Mouse (Mus musculus) kidney, postnatal 10 days (tissue): ENCODE data around the gene Gm10762.
"Not testable (repeated sequence)": the region's sequence is repeated elsewhere in the genome, so short reads cannot be mapped to it uniquely, and the experiment has no call there.

Experiments used
- DNase-seq: peaks from one replicate; pipeline ENCODE4 v3.0.0; 2021; ENCODE audit warnings: mixed read lengths

Gm10762 gene

GRCm38 (mm10) chr2:128967661-128968441 lies at the start of gene Gm10762:
TSS of gene Gm10762 (minus strand) at chr2:128967725.
- DNase-seq, result peak; percentile 90

GRCm38 (mm10) chr2:129008867-129009266 lies 41.3 kb upstream of the Gm10762 start:
- not testable (repeated sequence) for DNase-seq

GRCm38 (mm10) chr2:129006194-129006749 lies 38.7 kb upstream of the Gm10762 start:
- no peak for DNase-seq

- no peak for DNase-seq
Observed at GRCm38 (mm10) chr2:129004872-129005271, 37.3 kb upstream of the Gm10762 start.

- no peak for DNase-seq
Observed at GRCm38 (mm10) chr2:128984746-128985145, 17.2 kb upstream of the Gm10762 start.

GRCm38 (mm10) chr2:128975572-128975971 lies 8.0 kb upstream of the Gm10762 start:
- DNase-seq, result no peak

- no peak for DNase-seq
Observed at GRCm38 (mm10) chr2:128972301-128972700, 4.8 kb upstream of the Gm10762 start.

GRCm38 (mm10) chr2:128968475-128969083 lies 1.1 kb upstream of the Gm10762 start:
- DNase-seq, result no peak

- peak; percentile 99 for DNase-seq
Observed at GRCm38 (mm10) chr2:128966641-128967580, 614 bp downstream of the Gm10762 start, which contains the start of gene Zc3h6. TSS of gene Zc3h6 (plus strand) at chr2:128967402.

- no peak for DNase-seq
Observed at GRCm38 (mm10) chr2:128966236-128966635, 1.3 kb downstream of the Gm10762 start.

- peak; percentile 14 for DNase-seq
Observed at GRCm38 (mm10) chr2:128965505-128966105, 1.9 kb downstream of the Gm10762 start.

- DNase-seq, result peak; percentile 28
Observed at GRCm38 (mm10) chr2:128954186-128954585, 13.3 kb downstream of the Gm10762 start.

- DNase-seq, result peak; percentile 30
Observed at GRCm38 (mm10) chr2:128947962-128948588, 19.4 kb downstream of the Gm10762 start.

GRCm38 (mm10) chr2:128943538-128944528 lies 23.7 kb downstream of the Gm10762 start, which contains the start of gene Zc3h8:
TSS of gene Zc3h8 (minus strand) at chr2:128944077.
- peak; percentile 98 for DNase-seq

GRCm38 (mm10) chr2:128936256-128936655 lies 31.3 kb downstream of the Gm10762 start:
- DNase-seq, result no peak

- DNase-seq, result no peak
Observed at GRCm38 (mm10) chr2:128930704-128931103, 36.8 kb downstream of the Gm10762 start.

- no peak for DNase-seq
Observed at GRCm38 (mm10) chr2:128928446-128928845, 39.1 kb downstream of the Gm10762 start.

GRCm38 (mm10) chr2:128924799-128925198 lies 42.7 kb downstream of the Gm10762 start:
- DNase-seq, result no peak
